8 mouse cellular contexts compared by ENCODE assay signal in the genomic region with DNA sequence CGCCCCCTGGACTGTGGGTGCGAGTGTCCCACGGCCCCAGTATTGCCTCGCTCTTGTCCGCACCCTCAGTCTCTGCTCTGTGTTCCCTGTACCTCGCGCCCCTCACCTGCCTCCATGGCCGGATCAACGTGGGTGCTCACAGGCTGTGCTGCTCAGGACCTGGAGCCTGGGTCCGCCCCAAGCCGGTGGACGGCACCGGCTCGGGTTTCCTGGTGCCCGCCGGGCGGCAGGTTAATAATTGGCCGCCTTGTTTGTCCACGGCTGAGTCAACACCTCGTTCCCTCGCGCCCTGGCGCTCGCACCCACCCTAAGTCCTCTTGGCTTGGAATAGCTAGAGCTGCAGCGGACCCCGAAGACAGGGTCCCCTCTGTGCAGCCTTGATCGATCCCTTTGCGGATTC. TPM values are rescaled to one million over a fixed set of nuclear protein-coding genes. Genes with fewer than 3 reads are reported as not detected.
DNase-seq lines count a peak whose midpoint lies in the region; ATAC-seq and TF ChIP-seq lines count a peak whose summit lies in the region.

A gene (minus strand): TSS at position 189 of the 400 bp plus-strand sequence.

- no peak for ATAC-seq in forebrain, embryonic 12.5 days (ENCODE audit: low FRiP score)

- no peak for DNase-seq in ES-E14 (ENCODE audit: low read depth, low spot score)
- DNase-seq in kidney, postnatal 10 days: peak; percentile 81
- peak; percentile 30 for DNase-seq in lung, postnatal 14 days
- DNase-seq in left cerebral cortex, postnatal 36 days (ENCODE audit: low spot score in 2 of 2): no peak
- DNase-seq in left cerebral cortex, adult 9 months (ENCODE audit: low spot score in 2 of 2): no peak
- no peak for DNase-seq in left cerebral cortex, postnatal 25 days (ENCODE audit: low spot score in 2 of 2)
- DNase-seq in urinary bladder, postnatal 10 days (ENCODE audit: low spot score): no peak

- H3K9me3 ChIP-seq in ES-E14 (ENCODE audit: control insufficient read depth, insufficient read depth, low read depth, low read length): no peaks in the 10 kb centered on the region
- 0 out of 2 replicates have a peak, but pooled peaks cover 2% of the 10 kb centered on the region for H3K9me3 ChIP-seq in forebrain, embryonic 12.5 days

- peaks cover 0 to 9% of the 10 kb centered on the region in 2 experiments; a peak in 1 of 4 replicates for H3K4me1 ChIP-seq in ES-E14 (ENCODE audit: control insufficient read depth in 2 of 2, insufficient read depth in 2 of 2, low read length in 2 of 2, poor library complexity in 1 of 2)
- peaks cover 23% of the 10 kb centered on the region for H3K4me1 ChIP-seq in forebrain, embryonic 12.5 days

- no peaks in the 10 kb centered on the region for H3K36me3 ChIP-seq in ES-E14 (ENCODE audit: control insufficient read depth, insufficient read depth, low read length, poor library complexity, severe bottlenecking)
- no peaks in the 10 kb centered on the region for H3K36me3 ChIP-seq in forebrain, embryonic 12.5 days (replicated peaks)

- WGBS in forebrain, embryonic 12.5 days: 7% methylated on average over 28 of the region's 28 CpGs

- H3K9ac ChIP-seq in ES-E14 (ENCODE audit: insufficient read depth, low read depth, low read length, poor library complexity, severe bottlenecking): peak within 1 kb of the TSS; percentile 28
- no peak within 1 kb of the TSS for H3K9ac ChIP-seq in forebrain, embryonic 12.5 days

- peaks cover 73% of the 10 kb centered on the region for H3K27me3 ChIP-seq in forebrain, embryonic 12.5 days

- peak within 1 kb of the TSS; percentile 9; the same call in 1 of the 2 replicates for H3K4me2 ChIP-seq in forebrain, embryonic 12.5 days

- intact Hi-C loops in left cerebral cortex, postnatal 36 days (cut with DNase I): no loop called here
- intact Hi-C loops in left cerebral cortex, postnatal 25 days (cut with DNase I): no loop called here

- in situ Hi-C loops in ES-E14 (cut with MboI; ENCODE audit: low sequenced_read_pairs in 2 of 2, unreplicated experiment in 2 of 2): no loop called here

- no peak within 1 kb of the TSS for H3K27ac ChIP-seq in ES-E14 (ENCODE audit: insufficient read depth, low read depth, low read length, poor library complexity, severe bottlenecking)
- no peak within 1 kb of the TSS for H3K27ac ChIP-seq in forebrain, embryonic 12.5 days

- H3K4me3 ChIP-seq in ES-E14 (ENCODE audit: insufficient read depth in 1 of 2, low read depth in 1 of 2, low read length in 2 of 2, poor library complexity in 1 of 2, severe bottlenecking in 1 of 2): peak within 1 kb of the TSS; percentile 50
- H3K4me3 ChIP-seq in forebrain, embryonic 12.5 days (replicated peaks): peak within 1 kb of the TSS; percentile 17

TF ChIP-seq in ES-E14, 5 proteins besides CTCF, POLR2A, EP300 and RAD21:
- TF ChIP-seq ZC3H11A (IDR thresholded peaks at IDR 0.05; ENCODE audit: borderline replicate concordance, low read depth, low read length) (no peak), CHD2 (IDR thresholded peaks at IDR 0.05; ENCODE audit: low read depth, low read length) (no peak), HCFC1 (IDR thresholded peaks at IDR 0.05; ENCODE audit: borderline replicate concordance, insufficient read depth, low read length) (no peak), ZNF384 (IDR thresholded peaks at IDR 0.05; ENCODE audit: low read depth, low read length) (no peak), MAFK (IDR thresholded peaks at IDR 0.05; ENCODE audit: insufficient read depth, low read depth, low read length) (no peak)

RNA-seq across cellular contexts. Expression of the gene that starts here (rescaled TPM):
- total RNA-seq in ES-E14 (2012; rRNA removed): 0.27 and 0.42 TPM in 2 replicates
- not detected in 2 replicates for polyA plus RNA-seq in forebrain, embryonic 12.5 days (2016; fragmentation: Nextera tagmentation; extraction: Ambion mirVana)
- total RNA-seq in left cerebral cortex, postnatal 36 days (2021): 1 to 10 TPM; 1.9 to 2.3 TPM
- 1 to 10 TPM; 1.9 to 2.2 TPM for total RNA-seq in left cerebral cortex, postnatal 25 days (2021)

Comparison
In these comparisons a context has a peak if more than half of its experiments do, and no peak if none do; other contexts are left out.
1. DNase-seq: peak in kidney, postnatal 10 days (single experiment) and lung, postnatal 14 days (single experiment); none in ES-E14 (single experiment), left cerebral cortex, postnatal 36 days (0 of 2), left cerebral cortex, adult 9 months (0 of 2), left cerebral cortex, postnatal 25 days (0 of 2) and urinary bladder, postnatal 10 days (single experiment).